Mouse (Mus musculus) spleen, postnatal 10 days (tissue): ENCODE measurements around the gene Stk4.
"Not testable (repeated sequence)": the region's sequence is repeated elsewhere in the genome, so short reads cannot be mapped to it uniquely, and the experiment has no call there.

ENCODE experiments used
- DNase-seq, 2 experiments: peaks; one replicate each; pipeline ENCODE4 v3.0.0; 2021 to 2022; ENCODE audit warnings: low spot score in 2 of 2

Gene Stk4

DNA sequence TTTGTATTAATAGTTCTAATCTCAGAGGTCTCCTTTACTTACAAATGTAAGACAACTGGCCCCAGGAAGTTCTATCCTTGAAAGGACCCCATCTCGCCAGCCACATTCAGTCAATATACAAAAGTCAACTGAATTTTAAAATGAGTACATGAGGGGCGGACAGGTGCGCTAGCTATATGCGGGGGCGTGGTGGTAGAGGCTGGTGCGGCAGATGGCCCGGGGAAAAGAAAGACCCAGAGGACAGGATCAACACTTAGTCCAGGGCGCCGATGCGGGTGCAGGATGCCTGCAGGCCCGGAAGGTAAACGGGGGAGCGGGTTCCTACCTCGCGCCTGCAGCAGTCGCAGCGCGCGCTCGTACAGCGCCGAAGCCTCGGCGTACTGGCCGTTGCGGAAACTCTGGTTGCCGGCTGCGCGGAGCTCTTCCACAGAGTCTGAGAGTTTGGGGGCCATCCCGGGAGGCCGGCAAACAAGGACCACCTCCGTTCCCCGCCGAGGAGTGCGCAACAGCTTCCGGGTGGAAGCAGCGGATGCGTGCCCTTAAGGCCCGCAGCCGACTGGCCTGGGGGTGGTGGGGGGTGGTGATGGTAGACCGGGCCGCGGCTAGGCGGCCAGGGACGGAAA lies at the start of gene Stk4:
Gene Stk4, plus strand, starts transcription at position 181 of the 623 bp plus-strand sequence.
- peak in 1 of 2 experiments; percentile 57 for DNase-seq

DNA sequence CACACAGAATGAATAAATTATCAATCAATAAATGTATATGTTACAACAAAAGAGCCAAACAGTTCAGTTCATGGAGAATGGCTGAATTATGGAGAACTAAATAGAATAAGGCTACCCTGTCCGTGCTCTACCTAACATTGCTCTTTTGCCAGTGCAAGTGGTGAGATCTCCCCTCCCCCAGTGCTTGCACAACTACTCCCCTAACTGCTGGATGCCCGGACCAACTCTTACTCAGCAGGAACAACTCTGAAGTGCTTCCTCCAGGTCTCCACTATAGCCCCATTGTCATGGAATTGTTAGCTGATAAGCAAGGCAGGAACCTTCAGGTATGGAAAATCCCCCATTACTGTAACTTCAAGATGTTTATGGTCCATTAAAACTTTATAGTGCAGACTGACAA lies 48.0 kb upstream of the Stk4 start:
- no peak for DNase-seq

DNA sequence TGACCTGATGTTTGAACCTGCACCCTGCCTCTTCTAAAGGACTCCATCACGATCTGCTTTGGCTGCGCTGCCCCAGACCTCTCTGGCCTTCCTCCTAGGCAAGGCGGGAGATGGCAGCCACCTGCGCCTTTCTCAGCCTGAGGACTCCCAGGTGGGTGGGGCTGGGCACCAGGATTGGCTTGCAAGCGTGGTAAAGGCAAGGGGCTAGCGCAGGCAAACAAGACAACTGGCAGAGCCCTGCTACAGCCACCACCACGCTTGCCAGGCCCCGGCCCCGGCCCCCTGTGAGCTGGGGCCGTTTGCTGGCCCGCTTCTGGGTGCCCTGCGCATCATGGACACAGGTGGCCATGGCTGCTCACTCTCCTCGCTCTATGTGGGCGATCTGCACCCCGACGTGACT lies 45.0 kb upstream of the Stk4 start, which contains the start of gene Pabpc1l:
Gene Pabpc1l, plus strand, starts transcription at position 301 of the 400 bp plus-strand sequence.
- DNase-seq, result no peak

- no peak for DNase-seq
These were observed 39.0 kb upstream of the Stk4 start for GRCm38 (mm10) chr2:164031147-164031546.

DNA sequence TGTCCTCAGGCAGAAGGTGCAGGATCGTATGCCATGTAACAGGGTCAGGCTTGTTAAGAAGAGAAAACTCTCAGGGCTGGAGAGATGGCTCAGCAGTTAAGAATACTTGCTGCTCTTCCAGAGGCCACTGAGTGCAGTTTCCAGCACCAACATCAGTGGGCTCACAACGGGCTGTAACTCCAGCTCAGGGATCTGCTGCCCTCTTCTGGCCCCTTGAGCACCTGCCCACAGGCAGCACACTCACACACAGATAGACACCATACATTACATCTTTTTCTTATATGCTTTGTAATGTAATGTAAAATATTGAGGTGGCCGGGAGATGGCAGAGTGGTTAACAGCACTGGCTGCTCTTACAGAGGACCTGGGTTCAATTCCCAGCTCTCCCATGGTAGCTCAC lies 37.1 kb upstream of the Stk4 start:
- no peak for DNase-seq

- no peak for DNase-seq
These were observed 33.6 kb upstream of the Stk4 start for GRCm38 (mm10) chr2:164036520-164037019.

DNA sequence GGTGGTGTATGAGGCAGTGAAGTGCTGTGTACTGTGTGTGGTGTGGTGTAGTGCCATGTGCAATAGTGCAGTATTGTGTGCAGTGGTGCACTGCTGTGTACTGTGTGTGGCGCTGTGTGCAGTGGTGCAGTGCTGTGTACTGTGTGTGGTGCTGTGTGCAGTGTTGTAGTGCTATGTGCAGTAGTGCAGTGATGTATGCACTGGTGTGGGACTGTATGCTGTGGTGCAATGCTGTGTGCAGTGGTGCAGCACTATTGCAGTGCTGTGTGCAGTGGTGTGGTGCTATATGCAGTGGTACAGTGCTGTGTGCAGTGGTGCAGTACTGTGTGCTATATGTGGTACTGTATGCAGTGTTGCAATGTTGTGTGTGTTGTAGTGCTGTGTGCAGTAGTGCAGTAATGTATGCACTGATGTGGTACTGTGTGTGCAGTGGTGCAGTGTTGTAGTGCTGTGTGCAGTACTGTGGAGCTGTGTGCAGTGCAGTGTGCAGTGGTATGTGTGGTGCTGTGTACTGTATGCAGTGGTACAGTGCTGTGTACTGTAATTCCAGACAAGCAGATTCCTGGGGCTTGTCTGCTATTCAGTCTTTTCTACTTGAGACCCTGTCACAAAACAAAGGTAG lies 31.6 kb upstream of the Stk4 start:
- no peak for DNase-seq

DNA sequence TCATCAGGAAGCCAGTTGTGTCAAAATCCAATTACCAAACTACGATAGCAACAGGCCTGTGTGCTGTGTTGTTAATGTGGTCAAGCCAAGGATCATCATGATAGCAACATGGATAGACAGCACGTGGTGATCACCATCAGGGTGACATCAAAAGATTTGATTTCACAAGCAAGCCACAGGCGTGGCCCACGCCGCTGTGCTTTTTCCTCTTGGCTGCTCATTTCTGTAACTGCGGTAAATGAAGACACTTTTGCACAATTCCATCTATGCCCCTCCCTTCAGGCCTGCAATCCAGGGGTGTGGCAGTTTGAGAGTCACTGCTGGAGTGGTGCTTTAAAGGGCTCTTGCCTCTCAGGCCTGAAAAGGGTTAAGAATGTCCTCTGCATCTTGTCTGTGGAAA lies 29.2 kb upstream of the Stk4 start:
- no peak for DNase-seq

DNA sequence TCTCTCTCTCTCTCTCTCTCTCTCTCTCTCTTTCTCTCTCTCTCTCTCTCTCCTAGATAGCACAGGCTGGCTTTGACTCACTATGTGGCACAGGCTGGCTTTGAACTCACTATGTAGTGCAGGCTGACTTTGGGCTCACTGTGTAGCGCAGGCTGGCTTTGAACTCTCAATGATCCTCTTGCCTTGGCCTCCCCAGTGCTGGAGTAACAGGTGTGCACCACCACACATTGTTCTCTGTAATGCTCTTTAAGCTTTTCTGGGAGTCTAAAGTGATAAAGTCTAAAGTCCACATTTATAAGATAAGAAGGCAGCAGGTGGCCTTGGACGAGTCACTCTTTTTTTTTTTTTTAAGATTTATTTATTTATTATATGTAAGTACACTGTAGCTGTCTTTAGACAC lies 28.6 kb upstream of the Stk4 start:
- no peak for DNase-seq

- DNase-seq, result peak; percentile 37 to 53
These were observed 22.9 kb upstream of the Stk4 start for GRCm38 (mm10) chr2:164047197-164047690.

DNA sequence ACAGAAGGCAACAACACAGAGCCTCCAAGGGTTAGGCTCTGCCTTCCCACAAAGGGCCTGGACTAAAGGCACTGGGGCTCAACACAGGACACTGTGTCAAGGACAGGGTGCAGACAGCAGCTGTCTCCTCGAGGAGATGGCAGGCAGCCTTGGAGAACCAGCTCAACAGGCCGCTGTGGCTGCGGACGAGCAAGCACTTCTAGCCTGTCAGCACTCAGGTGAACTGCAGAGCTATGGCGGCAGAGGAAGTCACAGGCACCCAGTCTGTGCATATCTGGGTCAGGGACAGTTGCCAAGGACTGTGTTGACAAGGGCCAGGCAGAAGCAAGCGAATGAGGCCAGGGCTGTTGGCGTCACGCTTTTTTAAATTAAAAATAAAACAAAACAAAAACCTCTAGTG lies 16.4 kb upstream of the Stk4 start:
- no peak for DNase-seq

DNA sequence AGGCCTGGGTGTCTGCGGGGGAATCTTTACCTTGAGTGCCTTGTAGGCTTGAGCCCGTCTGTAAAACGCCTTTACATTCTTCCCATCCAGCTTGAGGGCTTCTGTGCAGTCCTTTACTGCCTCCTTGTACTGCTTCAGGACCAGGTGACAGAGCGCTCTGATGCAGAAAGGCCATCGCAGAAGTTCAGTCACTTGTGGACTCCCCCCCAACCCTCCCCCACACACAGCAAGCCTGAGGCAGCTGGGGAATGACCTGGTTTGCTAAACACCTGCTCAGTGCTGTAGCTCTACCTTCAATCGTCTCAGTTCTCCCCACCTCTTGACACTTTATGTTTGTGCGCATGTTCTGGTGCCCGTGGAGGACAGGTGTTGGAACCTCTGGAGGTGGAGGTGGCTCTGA lies 15.5 kb upstream of the Stk4 start:
- no peak for DNase-seq

DNA sequence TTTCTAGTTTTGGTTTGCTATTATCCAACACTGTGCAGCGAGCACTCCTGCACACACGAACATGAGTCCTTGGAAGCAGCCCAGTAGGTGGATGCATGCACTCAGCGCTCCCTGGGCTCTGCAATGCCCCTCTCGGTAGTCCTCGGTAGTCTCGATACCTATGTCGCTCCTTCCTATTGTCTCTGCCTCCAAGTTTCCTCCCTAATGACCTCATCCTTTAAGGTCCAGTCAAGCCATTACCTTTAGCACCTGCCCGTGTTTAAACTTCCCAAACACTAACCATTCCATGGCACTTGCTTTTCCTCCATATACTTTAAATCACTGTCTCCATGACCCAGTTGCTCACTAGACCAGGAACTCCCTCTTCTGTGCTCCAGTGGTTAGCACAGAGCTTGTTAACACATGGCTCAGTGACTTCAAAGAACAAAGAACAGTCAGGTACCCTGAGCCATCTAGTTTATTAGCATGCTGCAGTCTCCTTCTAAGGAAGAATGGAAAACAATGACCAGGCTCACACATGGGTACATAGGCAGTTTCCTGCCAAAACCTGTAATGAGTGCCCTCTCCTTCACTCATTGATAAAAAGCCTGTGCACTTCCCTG lies 10.4 kb upstream of the Stk4 start:
- no peak for DNase-seq

GRCm38 (mm10) chr2:164070765-164071436 lies 779 bp downstream of the Stk4 start, which contains the start of gene Tomm34:
TSS of gene Tomm34 (minus strand) at chr2:164071169.
- peak; percentile 92 to 95 for DNase-seq

GRCm38 (mm10) chr2:164071437-164071820 lies 1.3 kb downstream of the Stk4 start:
- not testable (repeated sequence) for DNase-seq

GRCm38 (mm10) chr2:164072109-164072508 lies 2.0 kb downstream of the Stk4 start:
- DNase-seq, result no peak

DNA sequence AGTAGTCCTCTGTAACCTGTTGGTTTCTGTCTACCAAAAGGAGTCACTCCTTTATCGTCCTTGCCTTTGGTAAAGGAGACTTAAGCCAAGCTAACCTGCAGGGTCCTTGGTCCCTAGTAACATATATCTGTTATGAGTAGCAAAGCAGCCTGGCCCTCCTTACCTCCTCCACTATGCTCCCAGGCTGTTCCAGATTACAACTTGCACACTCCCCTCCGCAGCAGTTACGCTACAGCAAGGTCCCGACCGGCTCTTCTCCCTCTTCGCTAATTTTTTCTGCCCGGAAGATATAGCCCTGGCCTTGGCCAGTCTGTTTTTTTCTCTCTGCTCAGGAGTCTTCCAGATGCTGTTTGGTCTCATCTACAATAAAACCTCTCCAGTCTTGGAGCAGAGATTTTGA lies 3.0 kb downstream of the Stk4 start:
- DNase-seq, result no peak

DNA sequence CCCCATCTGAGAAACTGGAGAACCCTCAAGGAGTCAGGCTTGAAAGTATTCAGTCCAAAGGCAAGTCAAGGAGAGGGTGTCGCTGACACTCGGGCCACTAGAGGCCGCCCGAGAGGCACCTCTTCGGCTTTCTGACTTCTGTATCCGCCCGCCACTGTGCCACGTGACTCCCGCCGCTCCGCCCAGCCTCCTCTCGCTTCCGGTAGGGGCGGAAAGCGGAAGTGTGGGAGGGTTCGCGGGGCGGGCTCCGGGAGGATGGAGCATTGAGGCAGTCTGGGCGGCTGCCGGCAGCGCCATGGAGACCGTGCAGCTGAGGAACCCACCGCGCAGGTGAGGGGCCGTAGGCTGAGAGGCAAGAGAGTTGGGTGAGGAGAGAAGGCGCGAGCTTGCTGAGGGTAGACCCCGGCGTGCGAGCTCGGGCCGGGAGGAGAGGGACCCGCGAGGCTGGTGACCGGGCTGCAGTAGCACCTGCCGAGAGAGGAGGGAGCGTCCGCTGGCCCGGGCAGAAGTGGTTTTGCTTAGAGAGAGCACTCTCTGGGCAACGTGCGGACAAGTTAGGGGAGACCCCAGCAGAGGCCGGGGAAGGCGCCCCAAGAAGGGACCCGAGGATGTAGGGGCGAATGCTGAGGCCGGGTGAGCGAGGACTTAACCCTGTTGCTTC lies 3.9 kb downstream of the Stk4 start:
- DNase-seq, result peak; percentile 95 to 99

GRCm38 (mm10) chr2:164075088-164075487 lies 5.0 kb downstream of the Stk4 start:
- peak; percentile 29 to 60 for DNase-seq

DNA sequence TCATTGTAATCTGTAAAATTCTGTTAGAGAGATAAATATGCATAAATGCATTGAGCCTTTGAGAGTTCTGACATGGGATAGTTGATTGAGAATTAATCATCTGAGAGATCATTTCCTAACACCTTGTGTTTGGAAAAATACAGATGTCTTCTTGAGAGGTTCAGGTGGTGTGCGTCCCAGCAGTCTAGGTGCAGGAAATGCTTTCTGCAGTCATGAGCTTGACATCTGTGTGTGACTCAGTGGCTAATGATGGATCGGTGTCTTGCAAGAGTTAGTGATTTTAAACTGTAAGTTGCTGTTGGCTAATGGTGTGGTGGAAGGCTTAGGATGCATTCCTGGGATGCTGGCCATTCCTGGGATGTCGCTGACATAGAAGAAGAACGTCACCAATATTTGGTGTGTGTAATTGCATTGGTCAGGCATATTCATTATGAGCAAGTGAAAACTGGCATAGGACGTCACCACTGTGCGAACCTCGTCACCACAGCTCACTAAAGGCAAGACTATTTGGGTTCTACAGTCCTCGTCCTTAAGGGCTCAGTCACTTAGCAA lies 6.8 kb downstream of the Stk4 start:
- no peak for DNase-seq

- no peak for DNase-seq
These were observed 7.8 kb downstream of the Stk4 start for GRCm38 (mm10) chr2:164077875-164078274.
